Mouse (Mus musculus) neural tube, embryonic 11.5 days (tissue): ENCODE measurements at regions not wholly inside any gene's neighbourhood (a gene's known extent, or its start where the extent isn't known, plus 50 kb on each side); places are given as distances from the start of the nearest gene placed in this dataset.

ENCODE experiments used
- ATAC-seq: fragments of 200-750 bp; cut with Nextera tagmentation; 2 replicates; pipeline ENCODE4 v1.8.0; 2017; ENCODE audit warnings: moderate number of reproducible peaks, mild to moderate bottlenecking, moderate TSS enrichment, moderate library complexity; ENCODE audit not compliant: insufficient read depth, low FRiP score, low TSS enrichment
- DNase-seq: peaks from one replicate; pipeline ENCODE4 v3.0.0-alpha.2; 2015; ENCODE audit warnings: low spot score
- H3K27ac ChIP-seq: fragments of 300-500 bp; sonication (generic); 2 replicates; pipeline ENCODE4 v1.5.1; 2014; ENCODE audit warnings: low read depth, mild to moderate bottlenecking, low read length
- H3K27me3 ChIP-seq: fragments of 300-500 bp; sonication (generic); 2 replicates; pipeline ENCODE4 v1.6.1; 2014; ENCODE audit warnings: mild to moderate bottlenecking, low read length, mixed read lengths; ENCODE audit not compliant: control insufficient read depth, insufficient read depth
- H3K36me3 ChIP-seq: fragments of 300-500 bp; sonication (generic); 2 replicates; pipeline ENCODE4 v1.6.1; 2014; ENCODE audit warnings: mild to moderate bottlenecking, low read length, moderate library complexity, mixed read lengths; ENCODE audit not compliant: control insufficient read depth, insufficient read depth
- H3K4me1 ChIP-seq: fragments of 300-500 bp; sonication (generic); 2 replicates; pipeline ENCODE4 v1.6.1; 2014; ENCODE audit warnings: low read length, mixed read lengths; ENCODE audit not compliant: control insufficient read depth, insufficient read depth
- H3K4me2 ChIP-seq: fragments of 300-500 bp; sonication (generic); 2 replicates; pipeline ENCODE4 v1.6.1; 2014; ENCODE audit warnings: low read depth, mild to moderate bottlenecking, moderate library complexity
- H3K4me3 ChIP-seq: fragments of 300-500 bp; sonication (generic); 2 replicates; pipeline ENCODE4 v1.5.1; 2014; ENCODE audit warnings: low read depth, low read length
- H3K9ac ChIP-seq: fragments of 300-500 bp; sonication (generic); 2 replicates; pipeline ENCODE4 v1.6.1; 2014; ENCODE audit warnings: mild to moderate bottlenecking, low read length
- H3K9me3 ChIP-seq: fragments of 300-500 bp; sonication (generic); 2 replicates; pipeline ENCODE4 v1.6.1; 2016; ENCODE audit warnings: low read length; ENCODE audit not compliant: control insufficient read depth
- WGBS: fragments of 180-500 bp; shearing (Covaris S2); extraction: QIAGEN DNeasy Blood & Tissue Kit; methylation state at CpG from one replicate; pipeline ENCODE4 v1.1.7; 2014; 5-methylcytosine and 5-hydroxymethylcytosine counted together

DNA sequence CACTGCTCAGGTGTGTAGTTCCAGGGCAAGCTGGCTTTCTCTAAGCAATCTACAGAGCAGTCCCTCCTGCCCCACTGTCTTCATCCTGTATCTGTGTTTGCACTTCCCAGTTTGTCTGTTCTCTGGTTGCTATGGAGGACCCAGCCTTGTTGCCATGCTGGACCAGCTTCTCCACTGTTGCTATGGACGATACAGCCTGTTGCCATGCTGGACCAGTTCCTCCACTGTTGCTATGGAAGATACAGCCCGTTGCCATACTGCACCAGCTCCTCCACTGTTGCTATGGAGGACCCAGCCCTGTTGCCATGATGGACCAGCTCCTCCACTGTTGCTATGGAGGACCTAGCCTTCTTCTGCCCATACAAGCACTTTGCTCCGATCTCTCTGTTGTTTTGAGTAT is 88.8 kb upstream of the Six2 start:
- Histone ChIP-seq H3K9ac (no peak overlapping the region), H3K9me3 (no peaks in the 10 kb centered on the region), H3K4me1 (no peaks in the 10 kb centered on the region), H3K36me3 (no peaks in the 10 kb centered on the region), H3K27ac (no peak overlapping the region), H3K27me3 (no peaks in the 10 kb centered on the region), H3K4me3 (no peak overlapping the region), H3K4me2 (no peak overlapping the region)
- WGBS, result 76% methylated on average over 3 of the region's 3 CpGs
- DNase-seq, result no peak
- ATAC-seq, result no peak

DNA sequence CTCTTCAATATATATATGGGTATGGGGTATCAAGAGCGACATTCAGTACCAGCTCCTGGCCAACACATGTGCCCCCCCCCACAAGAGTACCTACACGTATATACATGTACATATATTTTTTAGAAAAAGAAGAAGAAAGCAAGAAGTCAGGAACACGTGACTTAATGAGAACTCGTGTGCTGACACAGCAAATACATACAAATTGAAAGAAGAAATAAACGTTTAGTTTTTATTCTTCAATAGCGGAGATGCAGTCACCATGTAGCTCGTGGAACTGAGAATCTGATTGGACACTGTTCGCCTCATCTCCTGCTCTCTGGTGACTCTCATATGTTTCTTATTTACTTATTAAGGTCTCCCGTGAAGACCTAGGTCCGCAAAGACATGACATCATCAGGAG is 80.3 kb upstream of the Six2 start:
- H3K4me2 ChIP-seq, result no peak overlapping the region
- ATAC-seq, result no peak
- no peak overlapping the region for H3K27ac ChIP-seq
- H3K4me3 ChIP-seq, result no peak overlapping the region
- no peaks in the 10 kb centered on the region for H3K36me3 ChIP-seq
- no peaks in the 10 kb centered on the region for H3K9me3 ChIP-seq
- H3K4me1 ChIP-seq, result no peaks in the 10 kb centered on the region; the same call in 1 of the 2 replicates
- H3K27me3 ChIP-seq, result no peaks in the 10 kb centered on the region
- no peak for DNase-seq
- H3K9ac ChIP-seq, result no peak overlapping the region
- WGBS, result 89% methylated on average over 10 of the region's 10 CpGs

DNA sequence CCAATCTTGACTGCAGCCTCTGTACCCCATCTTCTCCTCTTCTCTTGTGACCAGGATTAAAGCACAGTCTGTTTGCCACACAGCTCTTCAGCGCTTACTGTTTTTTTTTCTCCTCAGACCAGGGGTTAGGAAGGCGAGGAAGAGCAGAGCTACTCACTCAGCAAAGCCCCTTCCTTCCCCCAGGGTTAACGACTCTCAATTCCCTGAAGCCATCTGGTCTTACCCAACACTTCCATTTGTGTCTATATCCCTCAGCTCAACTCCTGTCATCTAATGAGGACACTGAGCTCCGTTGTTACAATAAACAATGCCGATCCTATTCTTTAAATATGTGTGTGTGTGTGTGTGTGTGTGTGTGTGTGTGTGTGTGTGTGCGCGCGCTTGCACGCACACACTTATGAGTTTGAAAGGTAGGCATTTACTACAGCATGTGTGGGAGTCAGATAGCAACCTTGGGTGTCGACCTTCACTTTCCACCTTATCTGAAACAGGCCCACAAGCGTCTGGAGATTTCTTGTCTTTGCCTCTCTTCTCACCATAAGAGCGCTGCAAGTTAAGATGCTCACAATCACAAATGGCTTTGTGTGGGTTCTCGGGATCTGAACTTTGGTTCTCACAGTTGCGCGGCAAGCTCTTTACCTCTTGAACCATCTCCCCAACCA is 79.3 kb upstream of the Six2 start:
- no peaks in the 10 kb centered on the region; the same call in 1 of the 2 replicates for H3K4me1 ChIP-seq
- H3K4me3 ChIP-seq, result no peak overlapping the region
- no peak overlapping the region for H3K9ac ChIP-seq
- H3K27me3 ChIP-seq, result no peaks in the 10 kb centered on the region
- no peak for ATAC-seq
- WGBS, result 80% methylated on average over 15 of the region's 15 CpGs
- H3K27ac ChIP-seq, result no peak overlapping the region
- no peak for DNase-seq
- no peak overlapping the region for H3K4me2 ChIP-seq
- no peaks in the 10 kb centered on the region for H3K36me3 ChIP-seq
- no peaks in the 10 kb centered on the region for H3K9me3 ChIP-seq

DNA sequence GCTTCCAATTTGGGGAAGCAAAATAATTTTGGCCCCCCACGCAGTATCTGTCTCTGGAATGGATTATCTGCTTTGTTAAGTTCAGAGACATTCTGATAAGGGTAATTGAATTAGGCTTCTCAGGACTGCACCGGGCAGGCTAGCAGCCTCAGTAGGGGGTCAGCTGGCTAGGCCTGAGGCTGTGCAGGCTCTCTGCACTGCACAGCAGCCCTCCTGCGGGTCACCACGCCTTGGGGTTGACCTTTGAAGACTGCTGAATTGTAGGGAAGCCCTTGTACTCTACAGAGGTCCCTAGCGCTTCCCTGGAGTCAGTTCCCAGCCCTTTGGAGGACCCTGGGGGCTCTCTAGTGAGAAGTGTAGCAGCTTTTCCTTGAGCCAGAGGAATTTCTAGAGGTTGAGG is 78.5 kb upstream of the Six2 start:
- 14% methylated on average over 5 of the region's 5 CpGs for WGBS
- Histone ChIP-seq H3K27ac (no peak overlapping the region), H3K9me3 (no peaks in the 10 kb centered on the region), H3K4me1 (no peaks in the 10 kb centered on the region; the same call in 1 of the 2 replicates), H3K36me3 (no peaks in the 10 kb centered on the region), H3K4me3 (no peak overlapping the region), H3K4me2 (no peak overlapping the region), H3K9ac (no peak overlapping the region), H3K27me3 (no peaks in the 10 kb centered on the region)
- ATAC-seq, result no peak
- no peak for DNase-seq

DNA sequence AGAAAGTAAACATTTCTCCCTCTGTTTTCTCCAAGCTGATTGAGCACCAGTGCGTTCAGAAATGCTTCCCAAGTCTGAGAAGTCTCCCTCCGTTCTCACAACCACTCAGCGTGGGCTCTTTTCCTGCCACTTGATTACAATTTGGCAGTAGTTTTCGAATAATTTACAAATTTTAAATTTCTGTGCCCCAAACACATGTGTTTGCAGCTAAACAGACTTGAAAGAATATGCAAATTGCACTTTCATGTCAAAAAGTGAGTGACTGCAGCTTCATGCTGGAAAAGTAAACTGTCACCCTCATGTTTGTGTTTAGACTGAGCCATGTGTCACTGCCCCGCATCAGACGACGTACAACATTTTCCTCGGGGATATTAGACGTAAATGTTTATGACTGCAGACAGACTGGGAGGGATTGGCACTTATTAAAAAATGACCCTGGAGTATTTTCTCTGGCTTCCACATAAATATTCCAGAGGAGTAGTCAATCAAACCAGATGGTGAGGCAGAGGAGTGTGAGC is 70.6 kb upstream of the Six2 start:
- H3K9me3 ChIP-seq, result no peaks in the 10 kb centered on the region
- WGBS, result 53% methylated on average over 9 of the region's 9 CpGs

GRCm38 (mm10) chr17:85757647-85758046 is 69.6 kb upstream of the Six2 start:
- WGBS, result 89% methylated on average over 1 of the region's 1 CpGs
- no peaks in the 10 kb centered on the region for H3K36me3 ChIP-seq
- ATAC-seq (no peak), DNase-seq (no peak)
- H3K4me2 ChIP-seq, result no peak overlapping the region
- H3K4me3 ChIP-seq, result no peak overlapping the region
- H3K4me1 ChIP-seq, result no peaks in the 10 kb centered on the region
- no peak overlapping the region for H3K27ac ChIP-seq
- H3K9me3 ChIP-seq, result no peaks in the 10 kb centered on the region
- H3K27me3 ChIP-seq, result no peaks in the 10 kb centered on the region
- no peak overlapping the region for H3K9ac ChIP-seq

More for the DNA sequence above, 70.6 kb upstream of the Six2 start:
- Histone ChIP-seq H3K9ac (no peak overlapping the region), H3K27ac (no peak overlapping the region), H3K36me3 (no peaks in the 10 kb centered on the region), H3K4me3 (no peak overlapping the region), H3K4me2 (no peak overlapping the region), H3K4me1 (no peaks in the 10 kb centered on the region), H3K27me3 (no peaks in the 10 kb centered on the region)
- ATAC-seq, result no peak
- DNase-seq, result no peak

DNA sequence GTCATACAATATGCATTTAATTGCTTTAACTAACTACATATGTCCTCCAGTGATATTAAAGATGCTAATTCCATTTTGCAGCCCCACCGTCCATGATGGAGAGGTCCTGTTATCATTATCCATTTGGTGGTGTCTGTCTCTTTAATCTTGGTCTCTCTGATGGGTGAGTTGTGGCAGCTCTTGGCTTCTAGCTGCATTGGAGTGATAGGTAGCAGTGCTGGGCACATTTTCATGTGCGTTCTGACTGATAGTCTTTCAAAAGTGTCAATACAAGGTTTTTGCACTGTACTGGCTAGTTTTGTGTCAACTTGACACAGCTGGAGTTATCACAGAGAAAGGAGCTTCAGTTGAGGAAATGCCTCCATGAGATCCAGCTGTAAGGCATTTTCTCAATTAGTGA is 67.5 kb upstream of the Six2 start:
- Histone ChIP-seq H3K9ac (no peak overlapping the region), H3K4me3 (no peak overlapping the region), H3K4me1 (no peaks in the 10 kb centered on the region), H3K27ac (no peak overlapping the region), H3K36me3 (no peaks in the 10 kb centered on the region), H3K9me3 (no peaks in the 10 kb centered on the region), H3K4me2 (no peak overlapping the region), H3K27me3 (peaks cover 2% of the 10 kb centered on the region; the same call in 1 of the 2 replicates)
- WGBS, result 92% methylated on average over 2 of the region's 2 CpGs
- ATAC-seq, result no peak
- DNase-seq, result no peak

- Histone ChIP-seq H3K9ac (no peak overlapping the region), H3K36me3 (no peaks in the 10 kb centered on the region), H3K27ac (no peak overlapping the region), H3K9me3 (no peaks in the 10 kb centered on the region), H3K4me2 (0 out of 2 replicates have a peak overlapping the region, but pooled peaks have one; percentile 4), H3K4me1 (peaks cover 8% of the 10 kb centered on the region), H3K4me3 (no peak overlapping the region), H3K27me3 (peaks cover 4% of the 10 kb centered on the region; the same call in 1 of the 2 replicates)
- WGBS, result 7% methylated on average over 10 of the region's 10 CpGs
- ATAC-seq, result peak; percentile 87
- DNase-seq, result peak; percentile 75
Observed at GRCm38 (mm10) chr17:85748649-85749081, 60.6 kb upstream of the Six2 start.
